Mouse (Mus musculus): ENCODE results near the gene Chga.

- TF ChIP-seq CTCF (IDR thresholded peaks at IDR 0.05; ENCODE audit: low read depth, low read length) = no peak
- TF ChIP-seq TAL1 (conservative IDR thresholded peaks at IDR 0.05; ENCODE audit: low read depth, low read length) = no peak
- TF ChIP-seq POLR2AphosphoS5 (IDR thresholded peaks at IDR 0.05; ENCODE audit: insufficient replicate concordance, low read depth, low read length) = no peak
- TF ChIP-seq GATA1 (IDR thresholded peaks at IDR 0.05; ENCODE audit: borderline replicate concordance, low read length) = no peak
- TF ChIP-seq GATA2 (IDR thresholded peaks at IDR 0.05; ENCODE audit: borderline replicate concordance, low read depth, low read length) = no peak
Observed at GRCm38 (mm10) chr12:102524760-102525159, 30.0 kb upstream of the Chga start.

All from G1E (cell line).